Mouse (Mus musculus) layer of hippocampus, adult 11-12 months (tissue): ENCODE measurements at regions not wholly inside any gene's neighbourhood (a gene's known extent, or its start where the extent isn't known, plus 50 kb on each side); places are given as distances from the start of the nearest gene placed in this dataset.

Source experiments
- DNase-seq: peaks from one replicate; pipeline ENCODE4 v3.0.0; 2022; ENCODE audit warnings: low spot score

DNA sequence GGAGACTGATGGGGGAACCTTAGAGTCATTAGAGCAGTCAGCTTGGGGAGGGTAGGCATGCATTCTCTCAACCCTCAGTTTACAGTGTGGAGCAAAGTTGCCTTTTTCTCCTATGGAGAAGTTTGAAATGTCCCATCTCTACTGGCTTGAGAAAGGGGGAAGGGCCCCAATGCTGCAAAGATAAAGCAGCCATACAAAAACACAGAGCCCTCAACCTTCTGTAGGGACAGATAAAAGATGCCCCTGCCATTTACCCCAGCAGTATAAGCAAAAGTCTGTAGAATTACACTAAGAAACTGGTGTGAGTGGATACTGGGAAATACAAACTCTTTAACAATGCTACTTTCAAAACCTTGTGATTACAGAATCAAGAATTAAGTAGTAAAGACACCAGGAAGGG lies 71.9 kb upstream of the Tmem215 start:
- DNase-seq = no peak

DNA sequence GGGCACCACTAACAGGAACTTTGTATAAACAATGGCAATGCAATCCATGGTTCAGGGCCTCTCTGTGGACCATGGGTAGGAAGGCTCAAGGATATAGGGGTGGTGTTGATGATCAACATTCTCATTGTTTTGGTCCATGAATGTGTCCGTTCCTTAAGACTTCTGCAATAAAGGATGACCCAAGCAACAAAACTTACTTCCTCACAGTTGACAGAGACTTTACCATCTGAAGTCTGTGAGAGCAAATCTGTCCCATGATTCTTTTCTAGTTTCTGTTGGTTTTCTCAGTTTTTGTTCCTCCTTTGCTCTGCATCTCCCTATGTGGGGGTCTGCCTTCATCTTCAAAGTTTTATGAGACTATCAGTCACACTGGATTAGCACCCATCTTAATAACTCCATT lies 81.8 kb upstream of the Tmem215 start:
- no peak for DNase-seq

DNA sequence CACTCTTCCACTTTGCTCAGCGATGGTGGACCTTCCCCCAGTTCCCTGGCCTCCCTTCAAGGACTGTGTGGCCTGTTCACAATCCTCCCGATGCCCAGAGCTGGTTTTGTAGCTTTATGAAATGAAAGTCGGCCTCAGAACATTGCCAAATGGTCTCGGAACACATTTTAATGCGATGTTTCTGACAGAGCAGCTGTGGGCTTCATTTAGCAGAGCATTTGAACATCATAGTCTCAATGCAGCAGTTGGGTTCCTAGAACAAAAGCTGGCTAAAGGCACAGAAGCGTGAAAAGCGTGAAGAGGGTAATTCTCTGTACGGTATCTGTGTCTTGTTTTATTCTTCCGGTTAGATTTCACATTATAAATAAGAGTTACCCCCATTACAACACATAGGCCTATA lies 86.7 kb upstream of the Tmem215 start:
- DNase-seq = peak; percentile 34

DNA sequence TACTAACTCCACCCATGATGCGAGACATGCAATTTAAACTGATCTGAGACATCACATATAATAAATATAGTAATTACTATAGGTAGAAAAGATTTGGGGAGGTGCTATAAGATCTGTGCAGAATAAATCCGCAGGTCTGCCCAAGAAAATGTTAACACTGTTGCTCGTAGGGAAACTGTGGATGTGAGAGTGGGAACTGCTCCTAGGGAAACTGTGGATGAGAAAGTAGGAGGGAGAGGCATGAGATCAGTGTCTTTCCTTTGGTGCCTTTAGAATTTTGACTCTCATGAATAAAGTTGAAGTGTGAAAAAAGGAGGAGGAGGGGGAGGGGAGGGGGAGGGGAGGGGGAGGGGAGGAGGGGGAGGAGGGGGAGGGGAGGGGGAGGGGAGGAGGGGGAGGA lies 87.3 kb upstream of the Tmem215 start:
- no peak for DNase-seq

DNA sequence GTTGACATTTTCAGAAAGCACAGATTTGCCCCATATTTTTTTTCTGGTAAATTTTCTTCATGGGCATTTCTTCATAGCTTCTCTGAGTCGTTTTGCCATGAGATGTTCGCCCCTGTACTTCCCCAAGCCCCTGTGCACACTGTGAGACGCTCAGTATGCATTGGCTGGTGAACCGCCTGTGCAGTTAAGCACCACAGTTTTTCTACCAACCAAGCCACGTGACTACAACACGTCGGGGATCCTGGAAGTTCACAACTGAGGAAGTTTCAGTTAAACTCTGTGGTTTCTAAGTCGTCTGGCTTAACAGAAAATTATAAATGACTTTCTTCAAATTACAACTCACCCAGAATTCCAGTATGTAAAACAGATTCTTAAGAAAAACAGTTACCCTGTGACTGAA lies 91.7 kb upstream of the Tmem215 start:
- DNase-seq = no peak

DNA sequence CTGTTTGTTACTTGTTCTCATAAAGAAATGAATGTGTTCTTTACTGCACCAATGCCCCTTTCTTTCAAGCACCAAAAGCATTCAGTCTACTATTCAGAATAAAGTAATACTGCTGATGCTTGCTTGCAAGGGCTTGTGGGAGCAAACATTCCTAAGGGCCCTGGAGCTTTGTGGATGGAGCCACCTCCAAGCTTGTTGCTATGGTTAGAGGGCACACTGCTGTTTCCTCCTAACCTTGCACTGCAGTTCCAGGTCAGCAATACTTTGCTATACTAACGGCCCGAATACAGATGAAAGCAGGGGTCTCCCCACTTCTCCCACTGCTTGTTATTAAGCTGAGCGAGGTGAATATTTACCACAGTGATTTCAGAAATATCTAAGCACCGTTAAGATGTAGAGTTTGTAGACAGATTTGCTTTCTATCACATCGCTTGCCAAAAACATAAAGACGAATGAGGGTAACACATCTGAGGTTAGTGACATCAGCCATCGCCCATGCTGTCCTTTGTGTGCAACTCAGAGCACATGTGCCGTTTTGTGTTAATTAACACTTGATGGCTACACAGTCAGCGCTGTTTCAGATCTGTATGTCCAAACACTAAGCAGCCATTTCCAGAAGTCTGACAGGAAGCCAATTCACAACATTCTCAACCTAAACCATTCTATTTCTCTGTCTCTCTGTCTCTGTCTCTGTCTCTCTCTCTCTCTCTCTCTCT lies 96.4 kb upstream of the Ndufb6 start:
- no peak for DNase-seq

DNA sequence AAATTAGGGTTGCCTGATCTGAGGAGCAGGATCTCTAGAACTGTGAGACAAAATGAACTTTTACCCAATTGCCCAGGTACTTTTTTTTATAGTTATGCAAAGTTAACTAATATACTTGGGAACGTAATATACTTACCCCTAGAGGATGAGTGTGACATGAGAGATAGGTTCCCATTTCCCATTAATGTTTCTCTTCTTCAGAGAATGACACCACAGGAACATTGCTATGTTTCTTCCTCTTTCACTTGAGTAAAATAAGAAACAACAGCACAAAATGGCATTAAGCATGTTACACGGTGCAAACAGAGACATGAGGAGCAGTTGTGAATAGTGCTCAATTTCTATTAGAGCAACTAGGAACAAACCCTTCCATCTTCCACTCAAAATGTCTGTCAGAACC lies 95.0 kb upstream of the Ndufb6 start:
- DNase-seq = no peak

DNA sequence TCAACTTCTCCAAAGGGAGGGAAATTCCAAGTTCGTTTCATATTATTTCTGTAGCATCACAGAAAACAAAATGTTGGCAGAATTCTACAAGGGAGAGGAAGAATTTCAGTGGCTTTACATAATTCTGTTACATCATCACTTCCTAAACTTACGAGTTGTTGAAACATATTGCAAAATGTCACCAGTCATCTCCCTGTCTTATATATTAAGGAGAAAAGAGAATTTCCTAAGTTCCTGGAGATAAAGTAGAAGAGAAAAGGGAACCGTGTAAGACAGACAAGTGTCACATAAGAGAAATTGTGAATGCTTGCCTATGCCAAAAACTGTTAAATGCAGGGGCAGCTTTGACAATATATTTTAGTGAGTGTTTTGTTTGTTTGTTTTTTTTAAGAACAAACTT lies 85.1 kb upstream of the Ndufb6 start:
- DNase-seq = no peak

DNA sequence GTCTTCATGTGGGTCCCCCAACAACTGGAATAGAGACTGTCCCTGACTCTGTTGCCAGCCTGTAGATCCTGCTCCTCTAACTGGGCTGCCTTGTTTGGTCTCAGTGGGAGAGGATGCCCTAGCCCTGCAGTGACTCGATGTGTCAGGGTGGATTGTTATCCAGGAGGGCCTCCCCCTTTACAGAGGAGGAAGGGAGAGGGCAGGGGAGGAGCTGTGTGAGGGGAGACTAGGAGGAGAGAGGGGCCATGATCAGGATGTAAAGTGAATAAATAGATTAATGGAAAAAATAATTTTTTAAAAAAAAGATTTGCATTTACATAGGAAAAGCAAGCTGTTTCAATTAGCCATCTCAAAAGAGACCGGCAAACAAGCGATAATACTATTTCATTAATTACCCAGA lies 80.1 kb upstream of the Ndufb6 start:
- DNase-seq = no peak

DNA sequence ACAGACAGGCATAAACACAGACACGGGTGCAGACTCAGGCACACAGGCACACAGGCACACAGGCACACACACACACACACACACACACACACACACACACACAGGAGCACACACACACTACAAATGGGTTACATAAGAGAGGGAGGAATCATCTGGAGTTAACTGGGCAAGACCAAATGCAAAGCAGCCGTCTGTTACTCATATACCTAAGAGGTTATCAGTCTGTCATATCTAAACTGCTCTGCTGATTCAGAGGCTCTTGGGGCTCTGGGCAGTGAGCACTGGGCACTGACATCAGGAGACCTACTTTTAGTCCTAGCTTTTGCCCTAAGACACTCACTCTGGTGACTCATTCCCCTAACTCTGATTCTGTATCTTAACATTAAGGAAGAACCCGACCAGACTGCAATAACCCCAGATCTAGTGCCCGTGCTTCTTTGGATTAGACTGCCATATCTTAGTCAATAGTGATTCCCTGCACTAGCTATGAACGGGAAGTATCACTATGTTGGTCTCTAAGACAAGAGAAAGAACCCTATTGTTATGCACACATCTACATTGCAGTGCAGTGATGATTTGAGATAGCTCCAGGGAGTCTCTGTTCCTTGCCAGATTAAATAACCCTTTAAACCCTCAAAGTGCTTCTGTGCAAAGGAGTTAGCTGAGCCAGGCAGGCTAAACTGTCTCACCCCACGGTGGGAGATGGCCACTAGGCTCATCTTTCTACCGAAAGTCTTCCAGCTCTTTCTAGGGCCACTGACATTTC lies 78.0 kb upstream of the Ndufb6 start:
- DNase-seq = no peak

DNA sequence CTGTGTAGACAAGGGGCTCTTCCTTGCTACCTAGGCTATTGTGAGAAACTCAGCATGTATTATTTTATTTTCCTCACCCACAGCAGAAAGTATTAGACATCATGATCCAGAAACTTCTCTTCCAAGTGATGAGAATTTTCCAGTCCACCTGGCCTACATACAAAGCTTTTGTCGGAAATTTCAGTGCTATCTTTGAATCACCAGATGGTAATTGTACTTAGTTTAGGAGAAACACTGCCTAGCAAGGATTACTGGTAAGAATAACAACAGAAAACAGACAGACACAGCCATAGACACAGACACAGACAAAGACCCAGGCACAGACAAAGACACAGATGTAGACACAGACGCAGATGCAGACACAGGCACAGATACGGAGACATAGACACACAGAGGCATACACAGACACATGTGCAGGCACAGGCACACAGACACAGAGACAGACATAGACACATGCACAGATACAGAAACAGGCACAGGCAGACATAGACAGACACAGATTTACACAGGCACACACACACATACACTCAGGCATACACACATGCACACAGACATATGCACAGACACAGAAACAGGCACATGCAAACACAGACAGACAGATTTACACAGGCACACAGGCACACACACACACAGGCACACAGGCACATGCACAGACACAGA lies 76.7 kb upstream of the Ndufb6 start:
- DNase-seq = peak; percentile 13

DNA sequence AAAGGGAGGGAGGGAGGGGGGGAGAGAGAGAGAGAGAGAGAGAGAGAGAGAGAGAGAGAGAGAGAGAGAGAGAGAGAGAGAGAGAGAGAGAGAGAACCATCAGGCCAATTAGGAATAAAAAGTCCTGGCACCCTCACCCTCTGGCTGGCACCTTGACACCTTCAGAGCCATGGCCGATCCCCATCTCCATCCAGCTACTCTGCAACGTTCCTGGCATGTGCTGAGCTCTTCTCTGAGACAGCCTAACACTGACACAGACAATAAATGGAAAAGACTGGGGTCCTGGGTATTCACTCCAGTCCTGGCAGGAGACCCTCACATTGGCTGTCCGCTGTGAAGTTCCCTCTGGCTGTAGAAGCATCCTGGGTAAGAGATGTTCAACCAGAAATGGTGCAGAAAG lies 75.2 kb upstream of the Ndufb6 start:
- no peak for DNase-seq

DNA sequence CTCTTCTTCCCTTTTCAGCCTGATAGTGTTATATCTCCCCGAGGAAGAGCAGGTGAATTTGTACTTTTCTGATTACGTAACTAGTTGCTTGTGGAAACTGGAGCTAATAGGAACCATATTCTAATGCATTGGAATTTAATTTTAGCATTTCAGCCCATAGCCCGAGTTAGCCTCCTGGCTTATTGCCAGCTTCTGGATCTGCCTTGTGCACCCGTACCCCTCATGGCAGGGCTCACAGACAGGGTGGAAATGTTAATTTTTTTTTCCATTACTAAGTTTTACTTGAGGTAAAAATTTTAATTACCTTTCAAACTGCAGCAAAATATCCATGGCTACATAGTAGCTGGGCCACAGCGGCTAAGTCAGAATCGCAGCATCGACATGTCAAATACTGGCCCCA lies 72.4 kb upstream of the Ndufb6 start:
- DNase-seq = no peak

DNA sequence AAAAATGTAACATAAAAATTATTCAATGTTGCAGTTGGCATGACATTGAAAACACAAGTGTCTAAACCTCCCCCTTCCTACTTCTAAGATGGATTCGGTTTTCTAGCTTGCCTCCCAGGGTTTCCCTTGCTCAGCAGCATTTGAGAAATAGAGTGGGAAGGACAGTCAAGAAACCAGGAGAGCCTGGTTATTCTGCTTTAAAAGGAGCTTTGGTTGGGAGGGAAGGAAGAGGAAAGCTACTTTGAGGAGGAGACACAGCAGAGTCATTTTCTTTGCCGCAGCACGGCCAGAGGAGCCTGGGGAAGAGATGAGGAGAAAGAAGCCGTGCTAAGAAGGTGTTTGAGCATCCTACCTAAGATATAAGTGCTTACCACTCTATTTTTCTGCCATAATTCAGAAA lies 71.9 kb upstream of the Ndufb6 start:
- DNase-seq = no peak

DNA sequence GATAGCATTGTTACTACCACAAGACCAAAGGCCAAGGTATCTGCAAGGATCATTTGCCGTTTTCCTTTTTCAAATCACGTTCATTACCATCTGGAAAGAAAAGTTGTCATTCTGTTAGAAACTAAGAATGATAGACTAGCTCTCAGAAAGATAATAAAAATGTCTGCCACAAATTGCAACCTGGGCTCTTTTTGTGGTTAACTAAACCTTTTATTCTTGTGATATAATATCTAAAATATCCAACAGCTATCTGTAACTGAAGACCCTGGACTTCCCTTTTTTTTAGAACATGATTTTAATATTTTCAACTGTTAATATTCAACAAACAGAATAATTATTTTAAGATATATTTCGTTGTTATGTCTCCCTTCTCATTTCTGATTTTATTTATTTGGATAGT lies 66.6 kb upstream of the Ndufb6 start:
- no peak for DNase-seq

DNA sequence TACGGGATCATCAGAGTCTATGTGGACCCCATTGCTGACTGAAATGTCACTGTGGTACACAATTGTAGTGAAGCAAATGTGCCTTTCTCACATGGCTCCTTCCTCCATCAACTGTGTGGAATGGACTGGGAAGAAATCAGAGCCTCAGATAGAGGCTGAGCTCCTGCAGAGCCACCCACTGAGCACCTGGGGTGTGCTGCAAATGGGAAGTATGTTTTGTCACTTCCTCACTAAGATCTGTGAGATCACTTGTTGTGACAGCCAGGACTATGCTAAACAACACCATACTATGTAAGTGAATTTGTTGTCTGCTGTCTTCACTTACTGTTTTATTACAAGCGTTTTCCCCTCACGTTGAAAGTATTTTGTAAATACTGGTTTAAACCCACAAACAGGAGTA lies 63.0 kb upstream of the Ndufb6 start:
- no peak for DNase-seq

DNA sequence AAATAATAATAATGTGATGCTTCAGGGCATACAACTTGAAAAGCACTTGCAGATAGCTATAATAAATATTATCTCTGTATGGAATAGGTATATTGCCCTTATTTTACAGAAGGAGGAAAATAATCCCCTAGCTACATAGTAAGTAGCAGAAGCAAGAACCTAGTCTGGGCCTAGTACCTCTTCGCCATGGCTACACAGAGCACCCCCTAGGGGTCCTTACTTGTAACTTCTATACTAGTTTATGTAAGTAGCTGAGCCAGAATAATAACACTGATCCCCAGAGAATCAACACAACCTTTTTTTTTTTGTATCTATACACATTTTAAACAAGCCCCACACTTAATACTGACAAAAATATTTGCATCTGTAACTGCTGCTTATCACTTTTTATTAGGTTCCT lies 55.6 kb upstream of the Ndufb6 start:
- DNase-seq = no peak

DNA sequence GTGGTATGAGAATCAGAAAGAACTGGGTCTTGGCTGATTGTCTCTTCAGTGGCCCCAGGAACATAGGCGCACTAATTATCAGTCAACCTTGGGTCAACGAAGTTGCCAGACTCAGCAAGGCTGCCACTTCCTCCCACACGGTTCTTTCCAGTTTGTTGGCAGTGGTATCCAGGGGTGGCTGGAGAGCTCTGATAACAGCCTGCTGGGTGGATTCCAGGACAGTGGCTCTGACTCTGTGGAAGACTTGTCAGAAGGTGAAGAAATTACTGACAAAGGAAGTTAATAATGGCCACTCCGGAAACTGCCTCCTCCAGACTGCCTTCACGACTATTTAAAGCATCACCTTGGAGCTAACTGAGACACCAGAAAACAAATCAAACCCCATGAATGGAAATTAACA lies 50.5 kb upstream of the Ndufb6 start:
- DNase-seq = no peak
